Mouse (Mus musculus) heart, adult 2 months (tissue): Measurements from ENCODE around the gene Slc10a6. TPM values are rescaled to one million over a fixed set of nuclear protein-coding genes. Genes with fewer than 3 reads are reported as not detected.

Experiments
- DNase-seq, 2 experiments: peaks; one replicate each; pipeline ENCODE4 v3.0.0; 2021
- H3K27ac ChIP-seq: fragments of 200-600 bp; 2 replicates; pipeline ENCODE4 v1.8.1; 2022
- H3K27me3 ChIP-seq: fragments of 200-500 bp; 2 replicates; pipeline ENCODE4 v1.6.1; 2012; ENCODE audit warnings: mild to moderate bottlenecking, low read length, inconsistent platforms, mixed read lengths; ENCODE audit not compliant: control insufficient read depth, insufficient read depth
- H3K36me3 ChIP-seq: fragments of 200-500 bp; 2 replicates; pipeline ENCODE4 v1.6.1; 2012; ENCODE audit warnings: low read length, inconsistent platforms; ENCODE audit not compliant: control insufficient read depth, insufficient read depth
- H3K4me1 ChIP-seq: fragments of 200-500 bp; 2 replicates; pipeline ENCODE4 v1.6.1; 2011; ENCODE audit warnings: low read length; ENCODE audit not compliant: control insufficient read depth, insufficient read depth
- H3K4me3 ChIP-seq: fragments of 200-600 bp; 2 replicates; pipeline ENCODE4 v1.8.1; 2022
- H3K79me2 ChIP-seq: fragments of 200-500 bp; replicated peaks from 2 replicates; pipeline ENCODE4 v1.6.1; 2012; ENCODE audit warnings: mild to moderate bottlenecking, inconsistent platforms, low read length, moderate library complexity, mixed read lengths; ENCODE audit not compliant: control insufficient read depth, insufficient read depth
- H3K9ac ChIP-seq: fragments of 200-500 bp; 2 replicates; pipeline ENCODE4 v1.6.1; 2012; ENCODE audit warnings: low read depth, mild to moderate bottlenecking, control low read depth, inconsistent platforms, low read length, mixed read lengths
- CTCF ChIP-seq: fragments of 200-600 bp; IDR thresholded peaks from 2 replicates; pipeline ENCODE4 v1.8.1; 2022; ENCODE audit warnings: antibody characterized with exemption, mild to moderate bottlenecking, moderate library complexity
- EP300 ChIP-seq: fragments of 200-500 bp; IDR thresholded peaks from 2 replicates; pipeline ENCODE4 v1.6.1; 2011; ENCODE audit warnings: low read depth, low read length, control low read depth; ENCODE audit not compliant: insufficient read depth
- POLR2A ChIP-seq: fragments of 200-500 bp; IDR thresholded peaks from 2 replicates; pipeline ENCODE4 v1.6.1; 2011; ENCODE audit warnings: mild to moderate bottlenecking, low read depth, low read length, control low read depth; ENCODE audit not compliant: insufficient read depth
- WGBS: fragments of 180-500 bp; shearing (Covaris S2); methylation state at CpG from one replicate; pipeline ENCODE4 v1.1.7; 2018; 5-methylcytosine and 5-hydroxymethylcytosine counted together
- intact Hi-C: fragments of 180-260 bp; cut with DNase I; formaldehyde crosslinking; loops from one replicate; pipeline ENCODE4 v1.15.1; 2025
- polyA plus RNA-seq: library from polyadenylated mRNA; depleted of rRNA; stranded (reverse); fragments of >200 nt; gene quantifications from 2 replicates; pipeline ENCODE4 v1.2.3, GENCODE M21; 2012
- total RNA-seq, 2 experiments: library from RNA; stranded (reverse); gene quantifications; 2 replicates each; pipeline ENCODE4 v1.2.3; 2021

Slc10a6 gene
- total and polyA plus RNA-seq, 3 experiments, result 4.1 to 8.3 (median 6.3) TPM

GRCm38 (mm10) chr5:103671858-103672257, 42.7 kb upstream of the Slc10a6 start:
- no peak for TF ChIP-seq CTCF
- no peak for TF ChIP-seq POLR2A
- no peak for TF ChIP-seq EP300
- no peaks in the 10 kb centered on the region for H3K36me3 ChIP-seq

GRCm38 (mm10) chr5:103665876-103666275, 36.7 kb upstream of the Slc10a6 start:
- Histone ChIP-seq H3K27me3 (no peaks in the 10 kb centered on the region), H3K36me3 (no peaks in the 10 kb centered on the region), H3K4me1 (no peaks in the 10 kb centered on the region), H3K79me2 (no peaks in the 10 kb centered on the region), H3K27ac (no peak overlapping the region), H3K9ac (no peak overlapping the region), H3K4me3 (no peak overlapping the region)
- WGBS, result 52% methylated on average over 2 of the region's 2 CpGs
- intact Hi-C loops, result no loop called here
- TF ChIP-seq POLR2A, result no peak
- TF ChIP-seq CTCF, result no peak
- TF ChIP-seq EP300, result no peak
- DNase-seq, result no peak

More at GRCm38 (mm10) chr5:103671858-103672257, 42.7 kb upstream of the Slc10a6 start:
- intact Hi-C loops, result no loop called here
- Histone ChIP-seq H3K4me1 (no peaks in the 10 kb centered on the region), H3K79me2 (no peaks in the 10 kb centered on the region), H3K9ac (no peak overlapping the region), H3K4me3 (no peak overlapping the region), H3K27me3 (no peaks in the 10 kb centered on the region), H3K27ac (no peak overlapping the region)
- DNase-seq, result no peak
- WGBS, result 79% methylated on average over 3 of the region's 3 CpGs

GRCm38 (mm10) chr5:103664932-103665331, 35.7 kb upstream of the Slc10a6 start:
- no peak for DNase-seq
- Histone ChIP-seq H3K27me3 (no peaks in the 10 kb centered on the region), H3K36me3 (no peaks in the 10 kb centered on the region), H3K4me1 (no peaks in the 10 kb centered on the region), H3K79me2 (no peaks in the 10 kb centered on the region), H3K9ac (no peak overlapping the region), H3K27ac (no peak overlapping the region), H3K4me3 (no peak overlapping the region)
- WGBS, result 79% methylated on average over 9 of the region's 9 CpGs
- intact Hi-C loops, result no loop called here
- TF ChIP-seq CTCF (no peak), POLR2A (no peak), EP300 (no peak)

- Histone ChIP-seq H3K9ac (no peak overlapping the region), H3K27me3 (peaks cover 5% of the 10 kb centered on the region; the same call in 1 of the 2 replicates), H3K4me1 (peaks cover 2% of the 10 kb centered on the region), H3K4me3 (no peak overlapping the region), H3K79me2 (no peaks in the 10 kb centered on the region), H3K27ac (no peak overlapping the region), H3K36me3 (no peaks in the 10 kb centered on the region)
- DNase-seq, result no peak
- intact Hi-C loops, result loop anchor here (1.0 to 5.0 kb wide), 3 partner anchors 37 to 303 kb away; no protein-coding TSS in a partner anchor
- WGBS, result 23% methylated on average over 3 of the region's 3 CpGs
- peak; percentile 88 for TF ChIP-seq CTCF
- TF ChIP-seq EP300, result no peak
Observed at GRCm38 (mm10) chr5:103659571-103659970, 30.4 kb upstream of the Slc10a6 start.

- DNase-seq, result no peak
- peak; percentile 43 for TF ChIP-seq CTCF
- TF ChIP-seq EP300, result no peak
- TF ChIP-seq POLR2A, result no peak
- Histone ChIP-seq H3K9ac (no peak overlapping the region), H3K79me2 (no peaks in the 10 kb centered on the region), H3K4me1 (peaks cover 2% of the 10 kb centered on the region), H3K4me3 (no peak overlapping the region), H3K27me3 (peaks cover 5% of the 10 kb centered on the region; the same call in 1 of the 2 replicates), H3K27ac (no peak overlapping the region), H3K36me3 (no peaks in the 10 kb centered on the region)
- intact Hi-C loops, result loop anchor here (1.0 to 5.0 kb wide), 3 partner anchors 37 to 303 kb away; no protein-coding TSS in a partner anchor
- WGBS, result 67% methylated on average over 5 of the region's 5 CpGs
Observed at GRCm38 (mm10) chr5:103658921-103659320, 29.7 kb upstream of the Slc10a6 start.

- Histone ChIP-seq H3K36me3 (no peaks in the 10 kb centered on the region), H3K4me1 (peaks cover 2% of the 10 kb centered on the region), H3K4me3 (peak within 1 kb of the TSS; percentile 66), H3K79me2 (no peaks in the 10 kb centered on the region), H3K27me3 (peaks cover 5% of the 10 kb centered on the region; the same call in 1 of the 2 replicates), H3K27ac (no peak within 1 kb of the TSS), H3K9ac (peak within 1 kb of the TSS; percentile 58)
- TF ChIP-seq EP300 (no peak), CTCF (peak; percentile 70)
- 4% methylated on average over 56 of the region's 56 CpGs for WGBS
- intact Hi-C loops, result loop anchor here (5.0 kb wide), 2 partner anchors 33 to 58 kb away; no protein-coding TSS in a partner anchor
- peak; percentile 79 to 87 for DNase-seq
Observed at GRCm38 (mm10) chr5:103655346-103656118, 26.3 kb upstream of the Slc10a6 start, which contains the start of gene 1700016H13Rik. TSS of gene 1700016H13Rik (minus strand) at chr5:103656010.
